Mouse (Mus musculus) G1E-ER4 (cell line): ENCODE results near the gene Smg6. TPM values are rescaled to one million over a fixed set of nuclear protein-coding genes. Genes with fewer than 3 reads are reported as not detected.

ENCODE experiments used
- GATA1 ChIP-seq: IDR thresholded peaks from one replicate; pipeline ENCODE4 v1.8.0; 2012; ENCODE audit warnings: low read length, inconsistent platforms
- polyA plus RNA-seq: library from polyadenylated mRNA; stranded (reverse); fragments of >175 nt; gene quantifications from 2 replicates; pipeline ENCODE4 v1.2.3, GENCODE M21; 2012

Gene Smg6
- polyA plus RNA-seq, 1 experiment, result 60.6 TPM

DNA sequence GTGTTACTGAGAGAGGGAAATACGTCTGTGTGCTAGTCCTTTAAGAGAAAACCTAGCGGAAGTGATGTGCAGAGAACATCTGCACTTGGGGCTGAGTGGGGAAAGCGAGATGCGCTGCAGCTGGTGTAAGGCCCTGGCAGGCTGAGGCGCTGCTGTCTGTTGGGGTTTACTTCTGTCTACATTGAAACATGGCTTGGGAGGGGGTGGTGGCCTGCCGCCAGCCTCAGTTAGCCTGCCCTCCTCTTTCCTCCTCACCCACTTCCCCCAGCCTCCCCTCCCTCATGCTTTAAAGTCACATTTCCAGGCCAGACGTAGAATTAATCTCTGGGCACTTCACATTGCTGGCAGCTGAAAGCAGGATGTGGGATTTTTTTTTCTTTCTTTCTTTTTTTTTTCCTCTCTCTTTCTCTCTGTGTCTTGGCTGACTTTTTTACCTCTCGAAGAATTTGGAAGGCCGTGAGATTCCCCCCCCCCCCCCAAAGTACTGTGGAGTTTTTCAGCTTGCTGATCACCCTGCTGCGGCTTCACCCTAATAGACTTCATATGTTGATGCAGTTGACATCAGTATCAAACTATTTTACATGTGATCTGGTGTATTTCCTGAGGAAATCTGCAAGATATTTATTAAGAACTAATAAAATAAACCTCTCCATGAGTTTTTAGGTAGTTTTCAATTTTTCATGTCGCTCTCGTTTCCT lies 87.5 kb downstream of the Smg6 start:
- TF ChIP-seq GATA1, result no peak

DNA sequence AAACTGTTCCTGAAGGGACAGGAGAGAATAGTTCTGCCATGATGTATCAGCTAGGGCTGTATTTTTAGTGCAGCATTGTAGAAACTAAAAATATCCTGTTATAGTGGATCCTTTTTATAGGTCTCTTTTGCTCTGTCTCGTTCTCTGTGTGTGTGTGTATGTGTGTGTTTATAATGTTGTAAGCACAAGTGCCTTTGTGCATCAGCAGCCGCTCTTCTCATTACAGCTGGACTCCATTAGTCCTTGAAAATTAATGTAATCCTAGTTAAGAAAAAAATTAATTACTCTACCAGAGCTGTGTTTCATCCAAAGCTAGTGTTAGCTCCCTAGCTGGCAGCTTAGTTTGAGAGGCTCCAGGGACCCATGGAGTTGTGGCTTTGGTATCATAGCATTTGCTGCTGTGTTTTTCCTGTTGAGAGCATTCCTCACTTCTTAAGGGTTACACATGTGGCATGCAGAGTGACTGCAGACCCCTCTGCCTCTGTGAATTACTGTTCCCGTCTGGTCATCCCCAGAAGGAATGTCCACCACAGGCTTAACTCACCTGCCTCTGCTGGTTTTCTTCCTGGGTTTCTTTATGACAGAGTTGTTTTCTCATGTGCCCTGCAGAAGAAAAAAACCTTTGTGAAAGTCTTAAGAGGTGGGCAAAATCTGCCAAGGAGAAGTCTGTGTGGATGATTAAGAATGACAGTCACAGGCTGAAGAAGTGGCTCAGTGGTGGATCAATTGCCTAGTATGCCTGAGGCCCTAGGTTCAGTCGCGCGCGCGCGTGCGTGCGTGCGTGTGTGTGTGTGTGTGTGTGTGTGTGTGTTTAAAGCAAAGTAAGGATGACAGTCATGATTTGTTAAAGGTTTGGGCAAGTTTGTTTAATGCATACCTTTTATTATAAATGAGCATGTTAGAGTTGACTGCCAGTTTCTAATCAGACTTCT lies 88.4 kb downstream of the Smg6 start:
- TF ChIP-seq GATA1, result no peak

DNA sequence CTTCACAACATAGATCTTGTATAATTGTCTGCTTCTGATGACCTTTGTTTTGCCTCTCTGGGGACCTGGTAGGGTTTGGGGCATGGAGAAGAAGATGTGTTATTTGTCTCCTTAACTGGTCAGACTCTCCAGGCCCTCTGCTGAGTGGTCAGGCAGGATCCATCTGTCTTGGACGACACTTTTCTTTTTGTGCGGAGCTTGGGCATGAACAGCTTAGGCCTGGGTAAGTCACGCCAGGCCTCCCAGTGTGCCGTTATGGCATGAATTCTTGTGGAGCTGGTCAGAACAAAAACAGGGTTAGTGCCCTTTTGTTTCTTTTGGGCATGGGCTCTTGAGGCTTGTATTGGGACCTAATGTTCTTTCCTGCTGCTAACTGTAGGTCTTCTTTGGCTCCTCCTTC lies 89.2 kb downstream of the Smg6 start:
- TF ChIP-seq GATA1, result no peak

DNA sequence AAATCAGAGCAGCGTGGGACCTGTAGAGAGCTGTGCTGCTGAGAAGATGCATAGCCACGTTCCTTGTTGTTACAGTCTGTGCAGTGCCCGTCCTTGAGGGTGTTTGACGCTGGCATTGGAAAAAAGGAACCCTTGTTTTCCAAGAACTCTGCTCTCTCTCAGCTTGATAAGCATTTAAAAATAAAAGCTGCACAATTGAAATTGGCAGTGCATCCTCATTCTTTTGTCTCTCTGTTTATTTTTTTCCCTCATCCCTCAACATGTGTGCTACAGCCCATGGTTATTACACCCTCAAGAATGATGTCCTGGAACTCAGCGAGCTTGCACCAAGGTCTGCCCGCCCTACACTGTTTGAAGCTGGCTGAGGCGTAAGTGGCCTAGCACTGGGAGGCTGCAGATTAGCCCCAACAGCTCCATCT lies 89.8 kb downstream of the Smg6 start:
- no peak for TF ChIP-seq GATA1

DNA sequence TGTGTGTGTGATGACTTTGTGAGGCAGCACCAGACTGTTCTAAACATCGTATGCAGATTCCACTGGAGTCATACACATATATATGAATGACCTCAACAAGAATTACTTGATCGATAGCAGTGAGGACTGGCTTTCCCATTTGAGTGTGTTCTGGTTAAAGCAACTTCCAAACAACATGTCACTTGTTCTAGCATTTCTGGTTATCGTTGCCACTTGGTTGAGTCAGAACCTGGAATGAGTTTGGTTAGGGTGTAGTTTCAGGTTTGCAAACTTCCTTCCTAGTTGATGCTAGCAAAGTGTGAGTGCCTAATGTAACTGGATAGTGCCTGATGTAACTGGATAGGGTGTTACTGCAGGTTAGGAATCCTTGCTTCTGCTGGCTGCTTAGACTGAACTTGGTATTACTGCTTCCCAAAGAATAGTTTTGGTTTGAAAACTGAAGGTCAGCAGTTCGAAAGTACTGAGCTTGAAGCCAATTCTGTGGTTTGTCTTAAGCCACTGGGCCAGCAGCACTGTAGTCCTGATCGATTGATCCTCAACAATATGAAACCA lies 90.8 kb downstream of the Smg6 start:
- TF ChIP-seq GATA1, result no peak

DNA sequence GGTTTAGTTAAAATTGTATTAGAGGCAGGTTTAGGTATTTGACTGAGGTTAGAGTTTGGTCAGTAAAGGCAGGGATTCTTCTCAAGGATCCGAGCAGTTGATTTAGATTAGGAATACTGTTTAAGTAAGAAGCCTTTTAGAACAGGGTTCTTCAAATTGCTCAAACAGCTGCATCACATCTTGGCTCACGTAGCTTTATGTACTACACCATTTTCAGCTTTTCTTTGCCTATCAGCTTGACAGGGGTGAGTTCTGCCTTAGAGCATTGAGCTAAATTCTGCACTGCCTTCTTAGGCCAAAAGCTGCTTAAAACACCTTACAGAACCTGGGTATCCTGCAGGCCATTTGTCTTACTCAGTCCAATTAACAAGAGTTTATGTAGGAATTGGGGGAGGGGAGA lies 92.2 kb downstream of the Smg6 start:
- no peak for TF ChIP-seq GATA1

DNA sequence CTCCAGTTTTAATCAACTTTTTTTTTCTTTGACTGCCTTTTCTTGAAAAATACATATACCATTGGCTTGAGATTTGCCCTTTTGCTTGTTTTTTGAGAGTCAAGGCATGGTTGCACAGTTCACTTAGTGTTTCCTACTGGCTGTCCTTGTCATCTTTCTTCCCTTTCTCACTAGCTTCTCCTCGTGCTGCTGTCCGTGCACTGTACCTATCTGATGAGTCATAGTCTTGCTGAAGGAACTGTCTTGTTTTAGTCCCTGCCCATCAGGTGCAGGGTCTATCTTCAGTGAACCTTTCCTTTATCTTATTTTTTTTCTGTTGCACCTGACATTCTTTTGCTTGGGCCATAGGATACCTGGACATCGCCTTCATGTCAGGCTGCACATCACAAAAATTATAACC lies 101.4 kb downstream of the Smg6 start:
- no peak for TF ChIP-seq GATA1

DNA sequence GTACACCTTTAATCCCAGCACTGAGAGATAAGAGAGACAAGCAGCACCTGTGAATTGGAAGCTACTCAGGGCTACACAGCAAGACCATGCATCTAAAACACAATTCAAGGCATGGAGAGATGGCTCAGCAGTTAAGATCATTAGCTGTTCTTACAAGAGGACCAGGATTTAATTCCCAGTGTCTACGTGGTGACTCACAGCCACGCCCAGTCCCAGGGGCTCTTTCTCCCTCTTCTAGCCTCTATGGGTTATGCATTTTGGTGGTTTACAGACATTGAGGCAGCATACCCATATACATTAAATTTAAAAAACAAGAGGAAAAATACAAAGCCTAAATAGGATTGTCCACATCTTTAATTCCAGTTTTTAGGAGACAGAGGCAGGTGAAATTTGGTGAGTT lies 102.0 kb downstream of the Smg6 start:
- TF ChIP-seq GATA1, result no peak

DNA sequence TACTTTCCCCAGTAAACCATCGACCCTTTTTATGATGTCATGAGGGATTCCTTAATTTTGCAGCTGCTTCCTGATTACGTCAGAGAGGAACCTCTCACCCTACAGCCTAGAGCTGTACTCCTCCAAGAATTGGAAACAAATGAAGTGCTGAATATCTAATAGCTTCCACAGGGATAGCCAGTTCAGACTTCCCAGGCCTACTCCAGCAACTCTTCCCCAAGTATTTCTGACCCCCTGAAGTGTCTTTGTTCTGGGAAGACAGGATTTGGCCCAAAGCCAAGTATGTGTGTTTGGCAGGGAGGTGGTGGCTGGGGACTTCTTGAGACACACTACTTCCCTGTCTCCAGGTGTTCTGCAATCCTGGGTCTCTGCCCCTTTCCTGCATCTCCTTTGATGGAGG lies 105.6 kb downstream of the Smg6 start:
- TF ChIP-seq GATA1, result no peak

DNA sequence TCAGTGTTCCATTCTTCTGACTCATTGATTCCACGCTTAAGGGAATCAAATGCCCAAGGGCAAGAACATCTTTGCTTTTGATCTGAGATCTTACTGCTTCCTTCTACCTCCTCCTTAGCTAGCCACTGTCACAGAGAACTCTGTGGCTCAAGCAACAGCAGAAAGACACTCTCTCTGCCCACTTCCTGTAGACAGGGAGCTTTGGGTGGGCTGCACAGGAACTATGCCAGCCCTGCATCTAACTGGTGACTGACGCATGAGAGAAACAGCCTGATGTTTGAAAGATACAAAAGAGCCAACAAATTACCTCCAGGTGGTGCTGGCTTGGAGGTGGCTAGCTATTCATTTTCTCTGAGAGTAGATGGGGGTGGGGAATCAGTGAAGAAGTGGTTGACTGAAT lies 107.3 kb downstream of the Smg6 start:
- no peak for TF ChIP-seq GATA1

DNA sequence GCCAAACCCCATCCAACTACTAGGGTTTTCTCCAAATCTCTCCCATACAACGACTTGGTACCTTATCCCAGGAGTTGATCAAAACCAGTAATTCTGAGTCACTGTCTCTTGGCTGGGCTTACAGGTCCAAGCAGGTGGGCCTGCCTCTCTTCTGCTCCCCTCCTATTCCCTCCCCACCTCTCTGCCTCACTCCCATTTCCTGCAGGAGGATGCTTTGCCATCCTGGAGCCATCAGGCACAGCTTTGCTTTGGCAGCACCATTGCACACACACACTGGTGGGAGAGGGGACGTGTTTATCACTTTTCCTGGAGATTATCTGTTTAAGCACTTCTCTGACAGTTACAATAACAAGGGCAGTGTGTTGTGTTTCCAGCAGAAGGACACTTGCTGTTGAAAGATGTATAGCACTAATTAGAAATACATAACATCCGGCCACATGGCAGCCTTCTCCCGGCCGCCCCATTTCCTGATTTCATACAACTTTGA lies 108.0 kb downstream of the Smg6 start:
- no peak for TF ChIP-seq GATA1

DNA sequence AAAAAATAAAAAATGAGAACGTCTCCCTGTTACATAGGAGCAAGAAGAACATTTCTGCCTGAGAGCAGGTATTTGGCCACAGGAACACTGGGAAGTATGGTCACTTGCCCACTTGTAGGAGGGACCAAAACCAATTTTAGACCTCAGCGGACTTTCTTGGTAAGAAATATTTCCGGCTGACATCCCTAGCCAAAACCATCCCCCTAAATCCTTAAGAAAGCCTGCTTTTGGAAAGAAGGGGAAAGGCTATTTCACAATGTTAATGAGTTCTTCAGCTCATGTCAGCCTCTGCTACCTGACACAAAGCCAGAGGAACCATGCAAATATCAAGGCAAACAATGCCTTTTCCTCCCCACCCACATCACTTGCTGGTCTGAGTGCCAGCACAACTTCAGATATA lies 108.5 kb downstream of the Smg6 start:
- no peak for TF ChIP-seq GATA1

DNA sequence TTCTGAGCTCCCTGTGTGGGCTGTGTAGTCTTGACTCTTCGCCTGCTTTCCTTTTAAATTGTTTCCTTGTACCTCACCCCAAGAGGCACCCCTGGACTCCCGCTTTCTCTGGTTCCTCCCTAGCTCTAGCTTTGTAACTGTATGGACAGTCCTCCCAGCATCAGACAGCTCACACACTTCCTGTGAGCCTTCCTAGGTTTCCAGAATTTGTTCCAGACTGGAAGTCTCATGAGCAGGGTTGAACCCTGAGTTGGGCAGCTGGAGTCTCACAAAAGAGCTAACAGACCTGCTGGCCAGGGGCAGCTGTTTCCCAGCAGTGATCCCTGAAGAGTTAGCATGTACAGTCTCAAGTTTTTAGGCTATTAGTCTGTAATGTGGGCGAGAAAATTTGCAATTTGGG lies 118.7 kb downstream of the Smg6 start:
- no peak for TF ChIP-seq GATA1

DNA sequence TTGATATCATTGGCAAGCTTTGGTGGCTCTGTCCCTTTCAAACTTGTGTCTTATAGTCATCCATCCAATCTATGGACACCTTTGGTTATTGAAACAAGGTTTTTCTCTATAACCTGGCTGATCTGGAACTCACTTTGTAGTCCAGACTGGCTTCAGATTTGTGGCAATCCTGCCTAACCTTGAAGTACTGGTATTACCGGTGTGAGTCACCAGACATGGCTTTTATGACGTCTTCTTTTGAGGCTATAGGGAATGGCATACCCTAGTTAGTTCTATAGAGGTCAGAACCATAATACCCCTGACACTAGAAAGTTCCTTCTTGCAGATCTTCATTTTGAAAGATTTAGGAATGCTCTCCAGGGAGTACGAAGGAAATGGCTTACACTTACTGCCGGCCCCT lies 120.2 kb downstream of the Smg6 start:
- TF ChIP-seq GATA1, result no peak

DNA sequence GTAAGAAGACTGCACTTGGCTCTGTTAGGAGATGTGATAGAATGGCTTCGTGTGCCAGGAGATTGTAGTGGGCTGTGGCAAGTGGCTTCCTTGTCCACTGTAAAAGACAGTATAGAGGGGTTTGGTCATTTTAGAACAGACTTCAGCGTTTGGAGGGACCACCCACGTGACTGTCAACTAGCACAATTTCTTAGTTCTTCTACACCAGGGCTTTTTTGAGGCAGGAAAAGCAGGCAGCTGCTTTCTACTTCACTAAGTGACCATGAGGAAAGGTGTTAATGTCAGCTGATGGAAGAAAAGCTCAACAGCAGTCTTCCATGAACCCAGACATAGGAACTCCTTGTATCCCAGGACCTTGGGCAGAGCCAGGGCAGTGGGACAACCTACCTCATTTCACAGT lies 121.0 kb downstream of the Smg6 start:
- no peak for TF ChIP-seq GATA1

DNA sequence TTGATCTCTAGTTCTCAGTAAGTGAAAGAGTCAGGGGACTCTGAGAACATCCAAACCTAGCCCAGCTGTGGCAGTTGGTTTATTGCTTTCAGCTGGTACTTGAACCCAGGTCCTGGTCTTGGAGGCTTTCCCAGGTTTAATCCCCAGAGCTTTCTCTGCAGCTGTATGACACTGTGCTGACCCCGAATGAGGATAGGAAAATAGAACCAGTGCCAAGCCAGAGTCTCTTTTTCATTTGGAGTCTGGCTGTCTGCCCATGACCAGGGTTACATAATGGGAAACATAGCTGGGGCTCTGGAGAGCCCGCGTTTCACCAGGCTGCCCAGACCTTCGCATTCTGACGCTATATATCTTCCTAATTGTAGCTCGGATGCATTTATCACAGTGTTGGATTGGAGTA lies 121.4 kb downstream of the Smg6 start:
- no peak for TF ChIP-seq GATA1
